Mouse (Mus musculus): Measurements from ENCODE around the gene Tnxb.

GRCm38 (mm10) chr17:34663558-34663957 lies 6.8 kb upstream of the Tnxb start:
- TF ChIP-seq CTCF (IDR thresholded peaks at IDR 0.05; ENCODE audit: insufficient read depth, low read length) (no peak), POLR2A (IDR thresholded peaks at IDR 0.05; ENCODE audit: borderline replicate concordance, extremely low read depth, low read depth, low read length) (no peak)

Measured in lung, adult 2 months (tissue).